8 mouse cellular contexts compared by ENCODE assay signal in the genomic region with DNA sequence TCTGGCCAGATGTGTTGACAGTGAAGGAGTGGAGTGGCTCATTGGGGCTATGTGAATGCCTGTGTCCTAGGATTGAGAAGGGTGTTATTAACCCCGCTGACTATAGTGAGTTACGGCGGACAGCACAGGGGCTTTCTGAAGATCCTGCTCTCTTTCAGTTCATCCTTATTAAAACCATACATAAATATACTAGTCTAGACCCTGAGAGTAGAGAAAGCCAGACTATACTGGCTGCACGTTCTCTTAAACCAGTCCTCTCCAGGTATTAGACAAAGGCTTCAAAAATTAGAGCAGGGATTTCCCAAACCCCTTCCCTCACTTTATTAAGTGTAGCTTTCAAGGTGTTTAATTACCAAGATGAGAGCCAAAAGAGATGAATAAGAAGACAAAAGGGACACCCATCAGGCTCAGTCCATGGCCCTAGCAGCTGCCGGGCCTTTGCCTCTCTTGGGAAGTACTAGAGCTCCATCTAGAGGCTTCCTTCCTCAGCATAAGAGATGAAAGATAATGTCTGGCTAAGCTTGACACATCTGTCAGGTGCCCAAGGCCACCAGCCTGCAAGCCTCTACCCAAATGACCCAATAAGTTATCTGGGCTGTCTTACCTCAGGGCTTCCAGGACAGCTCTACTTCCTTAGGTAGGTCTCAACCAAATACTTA. TPM values are rescaled to one million over a fixed set of nuclear protein-coding genes. Genes with fewer than 3 reads are reported as not detected.
DNase-seq lines count a peak whose midpoint lies in the region; ATAC-seq and TF ChIP-seq lines count a peak whose summit lies in the region.

No protein-coding gene starts in this region.

- no peak overlapping the region for H3K4me2 ChIP-seq in forebrain, embryonic 11.5 days (ENCODE audit: low read depth, low read length, severe bottlenecking)
- H3K4me2 ChIP-seq in intestine, embryonic 16.5 days (ENCODE audit: low read depth, low read length) = no peak overlapping the region
- H3K4me2 ChIP-seq in midbrain, embryonic 12.5 days (replicated peaks) = no peak overlapping the region
- H3K4me2 ChIP-seq in stomach, postnatal 0 days (replicated peaks; ENCODE audit: low read depth) = no peak overlapping the region

- intact Hi-C loops in left cerebral cortex, postnatal 10 days (cut with DNase I) = loop anchor here (1.0 to 10.0 kb wide), 3 partner anchors 85 to 297 kb away; no protein-coding TSS in a partner anchor

- ATAC-seq in forebrain, embryonic 11.5 days (replicated peaks; ENCODE audit: low FRiP score) = peak; percentile 56; the same call in 1 of the 2 replicates
- peak; percentile 66; the same call in 1 of the 2 replicates for ATAC-seq in intestine, embryonic 16.5 days
- ATAC-seq in midbrain, embryonic 12.5 days (ENCODE audit: low FRiP score, low read depth) = peak; percentile 65; the same call in 1 of the 2 replicates
- ATAC-seq in stomach, postnatal 0 days (ENCODE audit: low FRiP score, low TSS enrichment) = peak; percentile 72; the same call in 1 of the 2 replicates

- no peak overlapping the region for H3K4me3 ChIP-seq in forebrain, embryonic 11.5 days (ENCODE audit: low read depth, low read length)
- no peak overlapping the region for H3K4me3 ChIP-seq in intestine, embryonic 16.5 days (ENCODE audit: low read length)
- H3K4me3 ChIP-seq in midbrain, embryonic 12.5 days = no peak overlapping the region
- H3K4me3 ChIP-seq in stomach, postnatal 0 days (ENCODE audit: low read depth, low read length) = no peak overlapping the region

- H3K9ac ChIP-seq in forebrain, embryonic 11.5 days (ENCODE audit: low read length) = no peak overlapping the region
- no peak overlapping the region for H3K9ac ChIP-seq in intestine, embryonic 16.5 days (ENCODE audit: low read depth, low read length)
- H3K9ac ChIP-seq in midbrain, embryonic 12.5 days (replicated peaks) = no peak overlapping the region
- H3K9ac ChIP-seq in stomach, postnatal 0 days (ENCODE audit: low read length) = no peak overlapping the region

- DNase-seq in cerebellum, adult 9-10 months = peak; percentile 31
- DNase-seq in cerebellum, adult 11 months = no peak
- peak; percentile 80 for DNase-seq in adipocyte (ENCODE audit: low spot score)
- DNase-seq in forebrain, embryonic 11.5 days (ENCODE audit: low spot score) = peak; percentile 62
- DNase-seq in left cerebral cortex, postnatal 10 days (ENCODE audit: extremely low spot score in 1 of 2, low spot score in 2 of 2) = peak; percentile 47 to 56
- DNase-seq in stomach, postnatal 0 days (ENCODE audit: low spot score) = peak; percentile 37

- H3K36me3 ChIP-seq in forebrain, embryonic 11.5 days (ENCODE audit: control insufficient read depth, insufficient read depth, low read length) = no peaks in the 10 kb centered on the region
- H3K36me3 ChIP-seq in intestine, embryonic 16.5 days (ENCODE audit: control insufficient read depth, insufficient read depth, low read length) = no peaks in the 10 kb centered on the region
- H3K36me3 ChIP-seq in midbrain, embryonic 12.5 days = no peaks in the 10 kb centered on the region
- H3K36me3 ChIP-seq in stomach, postnatal 0 days (ENCODE audit: control insufficient read depth, insufficient read depth, low read length) = no peaks in the 10 kb centered on the region

- peak; percentile 91 for TF ChIP-seq CTCF in stomach, postnatal 0 days (IDR thresholded peaks at IDR 0.05; ENCODE audit: low read depth)

- no peaks in the 10 kb centered on the region for H3K9me3 ChIP-seq in forebrain, embryonic 11.5 days (ENCODE audit: control insufficient read depth, low read length)
- H3K9me3 ChIP-seq in intestine, embryonic 16.5 days (ENCODE audit: control insufficient read depth, low read length) = no peaks in the 10 kb centered on the region
- H3K9me3 ChIP-seq in midbrain, embryonic 12.5 days = no peaks in the 10 kb centered on the region
- no peaks in the 10 kb centered on the region for H3K9me3 ChIP-seq in stomach, postnatal 0 days (ENCODE audit: control insufficient read depth, low read length)

- no peaks in the 10 kb centered on the region for H3K27me3 ChIP-seq in forebrain, embryonic 11.5 days (ENCODE audit: control insufficient read depth, insufficient read depth, low read length)
- no peaks in the 10 kb centered on the region for H3K27me3 ChIP-seq in intestine, embryonic 16.5 days (replicated peaks; ENCODE audit: control insufficient read depth, insufficient read depth, low read length)
- 0 out of 2 replicates have a peak, but pooled peaks cover 4% of the 10 kb centered on the region for H3K27me3 ChIP-seq in midbrain, embryonic 12.5 days
- no peaks in the 10 kb centered on the region for H3K27me3 ChIP-seq in stomach, postnatal 0 days (ENCODE audit: control insufficient read depth, insufficient read depth, low read length)

- no peaks in the 10 kb centered on the region for H3K4me1 ChIP-seq in forebrain, embryonic 11.5 days (replicated peaks; ENCODE audit: control insufficient read depth, insufficient read depth, low read length)
- peaks cover 1% of the 10 kb centered on the region; the same call in 1 of the 2 replicates for H3K4me1 ChIP-seq in intestine, embryonic 16.5 days (ENCODE audit: control insufficient read depth, insufficient read depth, low read length)
- no peaks in the 10 kb centered on the region for H3K4me1 ChIP-seq in midbrain, embryonic 12.5 days
- H3K4me1 ChIP-seq in stomach, postnatal 0 days (replicated peaks; ENCODE audit: control insufficient read depth, insufficient read depth) = no peaks in the 10 kb centered on the region

- TF ChIP-seq EP300 in stomach, postnatal 0 days (optimal IDR thresholded peaks at IDR 0.05) = no peak

- H3K27ac ChIP-seq in forebrain, embryonic 11.5 days (ENCODE audit: low read depth, low read length) = no peak overlapping the region
- no peak overlapping the region for H3K27ac ChIP-seq in intestine, embryonic 16.5 days (ENCODE audit: low read length)
- H3K27ac ChIP-seq in midbrain, embryonic 12.5 days (replicated peaks) = no peak overlapping the region
- no peak overlapping the region for H3K27ac ChIP-seq in stomach, postnatal 0 days (replicated peaks)

- WGBS in forebrain, embryonic 11.5 days = 57% methylated on average over 5 of the region's 5 CpGs
- WGBS in intestine, embryonic 16.5 days = 53% methylated on average over 5 of the region's 5 CpGs
- WGBS in midbrain, embryonic 12.5 days = 57% methylated on average over 5 of the region's 5 CpGs
- WGBS in stomach, postnatal 0 days = 62% methylated on average over 5 of the region's 5 CpGs

RNA-seq across cellular contexts. Expression of a gene that starts 42.0 kb away (rescaled TPM):
- polyA plus RNA-seq in forebrain, embryonic 11.5 days (2014; fragmentation: Nextera tagmentation; extraction: Ambion mirVana) = 60.1 and 72.5 TPM in 2 replicates
- polyA plus RNA-seq in intestine, embryonic 16.5 days (2015; fragmentation: Nextera tagmentation; extraction: Ambion mirVana) = 21.0 and 23.1 TPM in 2 replicates
- 10 to 100 TPM; 72.2 to 72.6 TPM for total RNA-seq in left cerebral cortex, postnatal 10 days (2021)
- 69.3 and 72.6 TPM in 2 replicates for polyA plus RNA-seq in midbrain, embryonic 12.5 days (2016; fragmentation: Nextera tagmentation; extraction: Ambion mirVana)
- polyA plus RNA-seq in stomach, postnatal 0 days (2015; fragmentation: Nextera tagmentation; extraction: Ambion mirVana) = 9.6 and 9.7 TPM in 2 replicates

RNA-seq across cellular contexts. Expression of a gene that starts 57.0 kb away (rescaled TPM):
- polyA plus RNA-seq in forebrain, embryonic 11.5 days (2014; fragmentation: Nextera tagmentation; extraction: Ambion mirVana) = 219 and 275 TPM in 2 replicates
- 9.0 and 9.8 TPM in 2 replicates for polyA plus RNA-seq in intestine, embryonic 16.5 days (2015; fragmentation: Nextera tagmentation; extraction: Ambion mirVana)
- total RNA-seq in left cerebral cortex, postnatal 10 days (2021) = 1 to 10 TPM; 2.6 to 9.5 TPM
- 418 and 522 TPM in 2 replicates for polyA plus RNA-seq in midbrain, embryonic 12.5 days (2016; fragmentation: Nextera tagmentation; extraction: Ambion mirVana)
- 2.8 and 4.1 TPM in 2 replicates for polyA plus RNA-seq in stomach, postnatal 0 days (2015; fragmentation: Nextera tagmentation; extraction: Ambion mirVana)

Comparison
In these comparisons a context has a peak if more than half of its experiments do, and no peak if none do; other contexts are left out.
1. RNA of a gene that starts 57.0 kb away (polyA plus RNA-seq): 418 to 522 TPM in midbrain, embryonic 12.5 days and 219 to 275 TPM in forebrain, embryonic 11.5 days; 9.0 to 9.8 TPM in intestine, embryonic 16.5 days and 2.8 to 4.1 TPM in stomach, postnatal 0 days; every median in the first group is over 10 times any median in the second.
2. Peak in every context shown above with its lines, with median percentiles within 50 percentile points of each other: ATAC-seq.